Mouse (Mus musculus) cortical plate, adult 2 months (tissue): ENCODE results near the gene Ezh1. TPM values are rescaled to one million over a fixed set of nuclear protein-coding genes. Genes with fewer than 3 reads are reported as not detected.

Source experiments
- H3K27ac ChIP-seq: fragments of 200-500 bp; 2 replicates; pipeline ENCODE4 v1.5.1; 2012; ENCODE audit warnings: low read length, control low read depth, inconsistent platforms; ENCODE audit not compliant: insufficient read depth
- H3K4me1 ChIP-seq: fragments of 200-500 bp; 2 replicates; pipeline ENCODE4 v1.6.1; 2011; ENCODE audit warnings: low read length; ENCODE audit not compliant: control insufficient read depth, insufficient read depth
- H3K4me3 ChIP-seq: fragments of 200-500 bp; 2 replicates; pipeline ENCODE4 v1.5.1; 2011; ENCODE audit warnings: mild to moderate bottlenecking, low read length, control low read depth; ENCODE audit not compliant: insufficient read depth
- CTCF ChIP-seq: fragments of 200-500 bp; IDR thresholded peaks from 2 replicates; pipeline ENCODE4 v1.5.1; 2011; ENCODE audit warnings: mild to moderate bottlenecking, control low read depth, low read length; ENCODE audit not compliant: insufficient read depth; ENCODE audit errors: extremely low read depth
- POLR2A ChIP-seq: fragments of 200-500 bp; IDR thresholded peaks from 2 replicates; pipeline ENCODE4 v1.6.1; 2011; ENCODE audit warnings: mild to moderate bottlenecking, low read length, control low read depth; ENCODE audit not compliant: insufficient read depth; ENCODE audit errors: extremely low read depth
- polyA plus RNA-seq: library from polyadenylated mRNA; depleted of rRNA; stranded (reverse); fragments of >200 nt; gene quantifications from 2 replicates; pipeline ENCODE4 v1.2.3, GENCODE M21; 2012

Gene Ezh1
- polyA plus RNA-seq, 1 experiment, result 51.9 TPM

DNA sequence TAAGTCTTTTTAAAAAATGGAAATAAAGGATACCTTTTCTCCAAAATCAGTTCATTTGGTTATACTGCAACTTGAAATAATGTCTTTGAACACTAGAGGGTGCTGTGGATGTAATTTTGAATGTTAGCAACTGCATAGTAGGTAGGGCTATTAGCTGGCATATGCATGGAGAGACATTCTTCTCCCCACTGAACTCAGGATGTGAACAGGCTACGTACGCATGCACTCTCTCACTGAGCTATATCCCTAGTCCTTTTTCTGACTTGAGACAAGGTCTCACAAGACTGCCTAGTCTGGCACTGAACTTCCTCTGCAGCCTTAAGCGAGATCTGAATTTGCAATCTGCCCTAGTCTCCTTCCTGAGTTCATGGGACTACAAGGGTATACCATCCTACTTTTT, 14.3 kb downstream of the Ezh1 start:
- TF ChIP-seq CTCF (peak; percentile 43), POLR2A (no peak)
- H3K4me1 ChIP-seq, result no peaks in the 10 kb centered on the region

DNA sequence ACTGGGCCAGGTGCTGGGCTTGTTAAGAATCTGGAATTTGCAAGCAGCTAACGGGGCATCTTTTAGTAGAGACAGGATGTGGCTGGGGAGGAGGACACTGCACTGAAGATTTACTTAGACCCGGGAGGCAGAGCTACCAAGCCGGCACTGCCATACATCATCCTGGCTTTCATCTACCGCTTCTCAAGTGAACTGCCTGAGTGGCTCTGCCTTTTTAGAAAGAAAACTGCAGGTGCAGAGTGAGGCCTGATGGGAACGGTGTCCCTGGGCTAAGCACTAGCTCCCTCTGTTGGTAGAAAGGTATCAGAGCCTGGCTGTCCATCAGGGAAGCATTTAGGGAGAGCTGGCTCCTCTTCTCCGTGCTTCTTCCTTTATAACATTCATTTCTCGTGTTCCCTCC, 25.3 kb downstream of the Ezh1 start:
- H3K27ac ChIP-seq, result no peak overlapping the region
- TF ChIP-seq CTCF (peak; percentile 89), POLR2A (peak; percentile 32; the same call in 1 of the 2 replicates)
- no peaks in the 10 kb centered on the region for H3K4me1 ChIP-seq
- H3K4me3 ChIP-seq, result no peak overlapping the region

More for the DNA sequence above, 14.3 kb downstream of the Ezh1 start:
- H3K27ac ChIP-seq, result no peak overlapping the region
- no peak overlapping the region for H3K4me3 ChIP-seq

DNA sequence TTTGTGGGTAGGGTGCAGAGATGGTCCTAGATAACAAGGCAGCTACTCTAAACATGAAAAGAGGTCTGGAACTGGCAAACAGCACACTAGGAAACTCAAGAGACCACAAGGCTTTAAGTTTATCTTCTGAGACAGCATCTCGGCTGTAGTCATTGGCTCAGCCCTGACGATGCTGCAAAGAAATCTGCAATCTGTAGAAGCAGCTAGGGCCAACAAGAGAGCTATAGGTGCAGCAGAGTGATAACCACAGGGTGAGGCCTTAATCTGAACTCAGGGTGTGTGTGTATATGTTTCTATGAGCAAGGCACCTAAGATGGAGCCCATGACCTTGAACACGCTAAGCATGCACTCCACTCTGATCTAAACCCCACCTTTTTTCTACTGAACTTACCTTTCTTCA, 26.7 kb downstream of the Ezh1 start:
- Histone ChIP-seq H3K4me1 (0 out of 2 replicates have a peak, but pooled peaks cover 1% of the 10 kb centered on the region), H3K4me3 (no peak overlapping the region), H3K27ac (no peak overlapping the region)
- no peak for TF ChIP-seq CTCF
- TF ChIP-seq POLR2A, result no peak

DNA sequence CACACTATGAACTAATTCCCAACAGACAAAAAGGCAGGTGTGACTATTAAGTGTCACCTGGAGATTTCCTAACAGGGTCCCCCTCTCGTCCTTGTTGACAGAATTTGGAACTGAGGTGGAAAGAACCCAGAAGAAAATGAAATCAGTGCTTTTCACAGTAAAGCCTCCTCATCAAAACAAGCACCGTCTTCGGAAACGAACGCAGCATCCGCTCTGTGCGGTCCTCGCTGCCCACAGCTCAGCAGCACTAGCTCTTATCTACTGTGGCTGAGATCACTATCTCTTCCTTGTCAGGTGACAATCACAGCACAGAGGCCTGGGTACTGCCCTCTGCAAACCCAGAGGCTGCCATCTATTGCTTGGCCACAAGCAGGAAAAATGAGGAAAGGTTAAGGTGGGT, 30.1 kb downstream of the Ezh1 start:
- TF ChIP-seq POLR2A, result no peak
- no peak for TF ChIP-seq CTCF
- H3K27ac ChIP-seq, result no peak overlapping the region
- H3K4me3 ChIP-seq, result no peak overlapping the region
- H3K4me1 ChIP-seq, result peaks cover 7% of the 10 kb centered on the region

DNA sequence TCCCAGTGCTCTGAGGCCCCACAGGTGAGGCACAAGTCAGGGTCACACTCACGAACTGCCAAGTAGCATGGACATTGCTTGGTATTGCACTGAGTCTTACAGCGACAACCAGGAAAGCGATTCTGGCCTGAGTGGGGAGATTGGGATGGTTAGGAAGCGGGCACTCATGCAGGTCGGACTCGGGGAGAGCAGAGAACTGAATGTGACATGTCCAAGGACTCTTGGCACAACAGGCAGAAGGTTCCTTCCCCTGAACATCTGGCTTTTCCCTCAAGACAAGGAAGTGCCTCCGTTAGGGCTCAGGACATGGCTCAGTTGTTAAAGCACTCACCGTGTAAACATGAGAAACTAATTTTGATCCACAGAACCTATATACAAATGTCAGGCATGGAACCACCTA, 30.7 kb downstream of the Ezh1 start:
- H3K27ac ChIP-seq, result no peak overlapping the region
- H3K4me3 ChIP-seq, result no peak overlapping the region
- H3K4me1 ChIP-seq, result peaks cover 7% of the 10 kb centered on the region
- TF ChIP-seq POLR2A (no peak), CTCF (no peak)

DNA sequence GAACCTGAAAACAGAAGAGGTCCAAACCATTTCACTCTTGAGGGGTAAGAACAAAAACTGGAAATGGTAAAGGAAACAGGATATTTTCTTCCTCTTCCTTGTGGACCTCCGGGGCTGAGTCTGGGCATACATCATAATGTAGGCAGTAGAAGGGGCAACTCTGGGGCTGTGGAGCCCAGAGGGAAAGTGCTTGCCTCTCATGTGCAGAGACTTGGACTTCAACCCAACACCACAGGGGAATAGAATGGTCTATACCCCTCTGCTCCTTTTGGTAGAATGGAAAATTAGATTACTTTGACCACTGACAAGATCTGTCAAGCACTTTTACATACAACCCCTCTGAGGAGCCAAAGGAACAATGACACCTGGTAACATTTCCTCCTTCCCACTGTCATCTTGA, 31.2 kb downstream of the Ezh1 start:
- no peak for TF ChIP-seq POLR2A
- TF ChIP-seq CTCF, result no peak
- Histone ChIP-seq H3K4me1 (peaks cover 9% of the 10 kb centered on the region), H3K27ac (no peak overlapping the region), H3K4me3 (no peak overlapping the region)

DNA sequence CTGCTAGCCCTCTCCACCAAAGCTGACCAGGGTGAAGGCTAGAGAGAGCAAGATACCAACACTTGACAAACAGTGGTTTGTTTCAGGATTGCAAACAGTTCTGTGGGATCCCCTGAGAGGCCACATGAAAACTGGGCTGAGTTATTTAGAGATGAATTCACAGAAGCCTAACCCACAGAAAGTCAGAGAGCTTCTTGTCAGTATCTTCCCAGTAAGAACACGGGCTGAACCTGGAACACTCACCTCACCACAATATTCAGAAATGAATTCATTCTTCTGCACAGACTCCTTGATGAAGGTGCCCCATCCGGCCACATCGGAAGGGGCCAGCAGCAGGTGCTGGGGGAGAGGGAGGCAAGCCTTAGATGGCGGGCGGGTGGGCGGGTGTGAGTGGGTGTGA, 31.6 kb downstream of the Ezh1 start:
- TF ChIP-seq POLR2A (no peak), CTCF (no peak)
- H3K4me3 ChIP-seq, result no peak overlapping the region
- no peak overlapping the region; the same call in 1 of the 2 replicates for H3K27ac ChIP-seq
- peaks cover 12% of the 10 kb centered on the region for H3K4me1 ChIP-seq

DNA sequence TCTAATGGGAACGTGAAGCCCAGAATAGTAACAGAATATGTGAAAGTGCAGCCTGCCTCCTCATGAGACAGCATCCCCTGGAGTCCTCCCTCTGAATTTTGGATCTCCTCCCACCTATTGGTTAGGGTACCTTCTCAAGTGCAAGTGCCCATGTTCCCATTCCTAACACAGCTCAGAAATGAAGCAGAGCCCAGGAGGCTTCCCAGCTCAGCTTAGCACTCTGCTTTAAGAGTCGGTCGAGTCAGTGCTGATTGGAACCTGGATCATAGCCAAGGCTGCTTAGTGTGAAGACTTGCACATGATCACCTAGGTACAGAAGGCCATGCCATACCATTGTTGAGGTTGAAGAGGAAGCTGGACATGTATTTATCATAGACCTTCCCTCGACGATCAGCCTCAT, 32.1 kb downstream of the Ezh1 start:
- no peak for TF ChIP-seq CTCF
- TF ChIP-seq POLR2A, result no peak
- Histone ChIP-seq H3K27ac (peak overlapping the region; percentile 39; the same call in 1 of the 2 replicates), H3K4me3 (no peak overlapping the region), H3K4me1 (peaks cover 12% of the 10 kb centered on the region)

DNA sequence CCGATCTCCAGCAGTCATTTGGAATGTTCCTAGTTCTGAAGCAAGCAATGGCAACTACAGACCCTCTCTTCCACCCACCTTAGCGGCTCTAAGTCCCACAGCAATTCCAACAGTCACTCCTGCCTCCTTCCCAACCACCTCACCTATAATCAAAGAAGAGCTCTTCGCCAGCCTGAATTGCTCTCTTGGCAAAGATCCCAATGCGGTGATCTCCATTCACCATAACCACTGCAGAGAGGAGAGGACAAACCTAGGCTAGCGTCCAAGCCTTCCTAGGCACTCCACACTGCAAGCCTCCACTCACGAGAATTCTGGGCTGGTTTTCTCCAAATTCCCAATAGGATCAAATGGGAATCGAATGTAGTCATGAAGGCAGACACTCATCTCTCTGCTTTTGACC, 33.2 kb downstream of the Ezh1 start:
- H3K27ac ChIP-seq, result no peak overlapping the region
- peaks cover 12% of the 10 kb centered on the region for H3K4me1 ChIP-seq
- H3K4me3 ChIP-seq, result no peak overlapping the region
- TF ChIP-seq CTCF, result no peak
- no peak for TF ChIP-seq POLR2A

DNA sequence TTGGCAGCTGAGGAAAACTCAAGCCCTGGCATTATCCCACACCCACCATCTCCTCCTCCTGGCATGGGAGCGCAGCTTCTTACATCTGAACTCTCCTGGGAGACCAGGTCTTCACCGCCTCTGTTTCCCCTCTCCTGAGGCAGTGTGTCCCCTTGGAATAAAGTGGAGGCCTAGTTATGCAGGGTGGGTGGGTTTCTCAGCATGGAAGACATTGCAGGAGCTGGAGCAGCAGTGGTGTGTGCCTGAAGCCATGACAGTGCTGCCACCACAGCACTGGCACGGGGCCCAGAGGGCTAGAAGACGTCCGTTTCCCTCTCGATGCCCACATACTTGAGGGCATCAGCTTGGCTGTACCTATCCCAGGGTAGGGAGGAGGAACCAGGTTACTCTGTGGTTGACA, 33.6 kb downstream of the Ezh1 start:
- Histone ChIP-seq H3K4me1 (peaks cover 12% of the 10 kb centered on the region), H3K4me3 (no peak overlapping the region), H3K27ac (no peak overlapping the region)
- TF ChIP-seq POLR2A, result no peak
- TF ChIP-seq CTCF, result no peak
